Comparison of ENCODE assay signal across 8 mouse cellular contexts in genomic region chr3:95105121-95105520, GRCm38 (mm10). TPM values are rescaled to one million over a fixed set of nuclear protein-coding genes. Genes with fewer than 3 reads are reported as not detected.
DNase-seq lines count a peak whose midpoint lies in the region; ATAC-seq and TF ChIP-seq lines count a peak whose summit lies in the region.

No protein-coding gene starts in this region.

- peak overlapping the region; percentile 87 for H3K4me2 ChIP-seq in heart, embryonic 14.5 days (ENCODE audit: low read length)
- H3K4me2 ChIP-seq in forebrain, postnatal 0 days (ENCODE audit: low read depth): peak overlapping the region; percentile 82
- H3K4me2 ChIP-seq in liver, embryonic 12.5 days: peak overlapping the region; percentile 74

- ATAC-seq in heart, embryonic 14.5 days (ENCODE audit: insufficient number of reproducible peaks, insufficient read depth, low FRiP score, low read depth): no peak
- no peak for ATAC-seq in G1E (ENCODE audit: extremely low read depth, insufficient number of reproducible peaks, low FRiP score, poor library complexity, severe bottlenecking)
- no peak for ATAC-seq in forebrain, postnatal 0 days
- no peak for ATAC-seq in liver, embryonic 12.5 days

- no peak for TF ChIP-seq CTCF in G1E (IDR thresholded peaks at IDR 0.05; ENCODE audit: low read depth, low read length)
- TF ChIP-seq CTCF in forebrain, postnatal 0 days (IDR thresholded peaks at IDR 0.05; ENCODE audit: low read depth): no peak

- peak overlapping the region; percentile 73 to 79 for H3K27ac ChIP-seq in heart, embryonic 14.5 days (replicated peaks in 1 of 2; ENCODE audit: control insufficient read depth in 1 of 2, insufficient read depth in 1 of 2, low read depth in 2 of 2, low read length in 2 of 2)
- no peak overlapping the region for H3K27ac ChIP-seq in forebrain, postnatal 0 days (ENCODE audit: low read depth, low read length)
- peak overlapping the region; percentile 90 for H3K27ac ChIP-seq in liver, embryonic 12.5 days

- H3K9ac ChIP-seq in heart, embryonic 14.5 days (ENCODE audit: low read length): peak overlapping the region; percentile 96
- H3K9ac ChIP-seq in forebrain, postnatal 0 days: peak overlapping the region; percentile 90; the same call in 1 of the 2 replicates
- H3K9ac ChIP-seq in liver, embryonic 12.5 days: peak overlapping the region; percentile 89

- DNase-seq in heart, adult 18-20 months: no peak
- DNase-seq in G1E (ENCODE audit: low spot score): no peak
- DNase-seq in forebrain, postnatal 0 days: no peak
- DNase-seq in spleen, postnatal 14 days (ENCODE audit: low spot score in 2 of 2): no peak
- DNase-seq in urinary bladder, postnatal 4 days (ENCODE audit: low spot score in 2 of 2): no peak
- DNase-seq in adrenal gland, postnatal 25 days: no peak

- peaks cover 8% of the 10 kb centered on the region; the same call in 1 of the 2 replicates for H3K36me3 ChIP-seq in heart, embryonic 14.5 days (ENCODE audit: control insufficient read depth, insufficient read depth, low read length)
- peaks cover 35% of the 10 kb centered on the region for H3K36me3 ChIP-seq in G1E (replicated peaks)
- no peaks in the 10 kb centered on the region for H3K36me3 ChIP-seq in forebrain, postnatal 0 days (ENCODE audit: insufficient read depth)
- H3K36me3 ChIP-seq in liver, embryonic 12.5 days: peaks cover 26% of the 10 kb centered on the region

- H3K4me1 ChIP-seq in heart, embryonic 14.5 days (ENCODE audit: control insufficient read depth in 2 of 2, insufficient read depth in 2 of 2, low read length in 2 of 2): peaks cover 0 to 13% of the 10 kb centered on the region in 2 experiments; a peak in 2 of 4 replicates
- H3K4me1 ChIP-seq in G1E (ENCODE audit: insufficient read depth, low read depth, low read length): peaks cover 46% of the 10 kb centered on the region
- peaks cover 9% of the 10 kb centered on the region for H3K4me1 ChIP-seq in forebrain, postnatal 0 days (ENCODE audit: insufficient read depth)
- H3K4me1 ChIP-seq in liver, embryonic 12.5 days: peaks cover 68% of the 10 kb centered on the region

- WGBS in heart, embryonic 14.5 days: 36% methylated on average over 4 of the region's 4 CpGs
- WGBS in forebrain, postnatal 0 days: 70% methylated on average over 4 of the region's 4 CpGs
- 9% methylated on average over 4 of the region's 4 CpGs for WGBS in liver, embryonic 12.5 days (ENCODE audit: insufficient replicate concordance)

- no peaks in the 10 kb centered on the region for H3K9me3 ChIP-seq in heart, embryonic 14.5 days (ENCODE audit: control insufficient read depth, low read length)
- no peaks in the 10 kb centered on the region for H3K9me3 ChIP-seq in G1E (replicated peaks)
- H3K9me3 ChIP-seq in forebrain, postnatal 0 days (ENCODE audit: low read length): no peaks in the 10 kb centered on the region
- no peaks in the 10 kb centered on the region for H3K9me3 ChIP-seq in liver, embryonic 12.5 days (replicated peaks)

- H3K4me3 ChIP-seq in heart, embryonic 14.5 days (ENCODE audit: control insufficient read depth in 1 of 2, insufficient read depth in 1 of 2, low read depth in 1 of 2, low read length in 2 of 2): peak overlapping the region; percentile 40 to 94; a peak in 3 of 4 replicates
- H3K4me3 ChIP-seq in G1E (ENCODE audit: low read depth, low read length): peak overlapping the region; percentile 81
- H3K4me3 ChIP-seq in forebrain, postnatal 0 days (ENCODE audit: low read depth, low read length): peak overlapping the region; percentile 98
- H3K4me3 ChIP-seq in liver, embryonic 12.5 days: peak overlapping the region; percentile 91

- no peaks in the 10 kb centered on the region for H3K27me3 ChIP-seq in heart, embryonic 14.5 days (ENCODE audit: control insufficient read depth, insufficient read depth, low read length)
- no peaks in the 10 kb centered on the region for H3K27me3 ChIP-seq in G1E (ENCODE audit: insufficient read depth, low read length)
- H3K27me3 ChIP-seq in forebrain, postnatal 0 days (ENCODE audit: insufficient read depth, low read length): no peaks in the 10 kb centered on the region
- H3K27me3 ChIP-seq in liver, embryonic 12.5 days (replicated peaks): no peaks in the 10 kb centered on the region

RNA-seq across cellular contexts. Expression of gene Pip5k1a, which starts 1.6 kb away (rescaled TPM):
- 11.9 and 12.7 TPM in 2 replicates for polyA plus RNA-seq in heart, embryonic 14.5 days (2014; fragmentation: Nextera tagmentation; extraction: Ambion mirVana)
- 10 to 100 TPM; 14.9 to 15.3 TPM for total RNA-seq in heart, adult 18-20 months (2021)
- total RNA-seq in G1E (2014; fragmentation: Nextera tagmentation) (67.5 and 67.6 TPM in 2 replicates), G1E (2017) (39.3 and 40.1 TPM in 2 replicates)
- polyA plus RNA-seq in G1E (2012): 21.9 and 30.0 TPM in 2 replicates
- total RNA-seq in forebrain, postnatal 0 days (2014; rRNA removed): 19.5 and 22.6 TPM in 2 replicates
- 13.8 and 14.5 TPM in 2 replicates for polyA plus RNA-seq in forebrain, postnatal 0 days (2015; fragmentation: Nextera tagmentation; extraction: Ambion mirVana)
- polyA plus RNA-seq in liver, embryonic 12.5 days (2016; fragmentation: Nextera tagmentation; extraction: Ambion mirVana): 11.3 and 11.5 TPM in 2 replicates
- 39.5 and 43.1 TPM in 2 replicates for total RNA-seq in adrenal gland, postnatal 25 days (2021)

RNA-seq across cellular contexts. Expression of gene Vps72, which starts 5.7 kb away (rescaled TPM):
- 87.5 and 95.7 TPM in 2 replicates for polyA plus RNA-seq in heart, embryonic 14.5 days (2014; fragmentation: Nextera tagmentation; extraction: Ambion mirVana)
- total RNA-seq in heart, adult 18-20 months (2021): 10 to 100 TPM; 32.1 to 32.5 TPM
- 108 and 120 TPM in 2 replicates for total RNA-seq in G1E (2014; fragmentation: Nextera tagmentation)
- 96.2 and 146 TPM in 2 replicates for total RNA-seq in G1E (2017)
- polyA plus RNA-seq in G1E (2012): 274 and 307 TPM in 2 replicates
- 88.6 and 92.8 TPM in 2 replicates for total RNA-seq in forebrain, postnatal 0 days (2014; rRNA removed)
- polyA plus RNA-seq in forebrain, postnatal 0 days (2015; fragmentation: Nextera tagmentation; extraction: Ambion mirVana): 164 and 191 TPM in 2 replicates
- 53.7 and 56.2 TPM in 2 replicates for polyA plus RNA-seq in liver, embryonic 12.5 days (2016; fragmentation: Nextera tagmentation; extraction: Ambion mirVana)
- 68.4 and 72.5 TPM in 2 replicates for total RNA-seq in adrenal gland, postnatal 25 days (2021)

RNA-seq across cellular contexts. Expression of gene Tmod4, which starts 19.2 kb away (rescaled TPM):
- 1.6 and 2.2 TPM in 2 replicates for polyA plus RNA-seq in heart, embryonic 14.5 days (2014; fragmentation: Nextera tagmentation; extraction: Ambion mirVana)
- total RNA-seq in heart, adult 18-20 months (2021): 10 to 100 TPM; 34.7 to 36.3 TPM
- total RNA-seq in G1E (2014; fragmentation: Nextera tagmentation) (9.9 and 11.7 TPM in 2 replicates), G1E (2017) (3.3 and 4.5 TPM in 2 replicates)
- 0.17 and 0.22 TPM in 2 replicates for polyA plus RNA-seq in G1E (2012)
- 0.24 and 1.5 TPM in 2 replicates for total RNA-seq in forebrain, postnatal 0 days (2014; rRNA removed)
- 0.39 and 0.62 TPM in 2 replicates for polyA plus RNA-seq in forebrain, postnatal 0 days (2015; fragmentation: Nextera tagmentation; extraction: Ambion mirVana)
- polyA plus RNA-seq in liver, embryonic 12.5 days (2016; fragmentation: Nextera tagmentation; extraction: Ambion mirVana): 0.19 and 0.51 TPM in 2 replicates
- 1.0 and 1.1 TPM in 2 replicates for total RNA-seq in adrenal gland, postnatal 25 days (2021)

RNA-seq across cellular contexts. Expression of gene Scnm1, which starts 28.7 kb away (rescaled TPM):
- 58.5 and 58.7 TPM in 2 replicates for polyA plus RNA-seq in heart, embryonic 14.5 days (2014; fragmentation: Nextera tagmentation; extraction: Ambion mirVana)
- total RNA-seq in heart, adult 18-20 months (2021): 10 to 100 TPM; 36.5 to 38.3 TPM
- total RNA-seq in G1E (2014; fragmentation: Nextera tagmentation) (85.9 and 107 TPM in 2 replicates), G1E (2017) (76.8 and 81.5 TPM in 2 replicates)
- 7.1 and 8.2 TPM in 2 replicates for polyA plus RNA-seq in G1E (2012)
- total RNA-seq in forebrain, postnatal 0 days (2014; rRNA removed): 47.6 and 52.7 TPM in 2 replicates
- 83.3 and 88.9 TPM in 2 replicates for polyA plus RNA-seq in forebrain, postnatal 0 days (2015; fragmentation: Nextera tagmentation; extraction: Ambion mirVana)
- 38.2 and 39.7 TPM in 2 replicates for polyA plus RNA-seq in liver, embryonic 12.5 days (2016; fragmentation: Nextera tagmentation; extraction: Ambion mirVana)
- total RNA-seq in adrenal gland, postnatal 25 days (2021): 35.1 and 40.6 TPM in 2 replicates

RNA-seq across cellular contexts. Expression of gene Lysmd1, which starts 28.8 kb away (rescaled TPM):
- 8.1 and 8.4 TPM in 2 replicates for polyA plus RNA-seq in heart, embryonic 14.5 days (2014; fragmentation: Nextera tagmentation; extraction: Ambion mirVana)
- 1 to 10 TPM; 4.5 to 4.7 TPM for total RNA-seq in heart, adult 18-20 months (2021)
- total RNA-seq in G1E (2014; fragmentation: Nextera tagmentation) (5.9 and 7.0 TPM in 2 replicates), G1E (2017) (10.7 and 11.1 TPM in 2 replicates)
- 5.6 and 7.4 TPM in 2 replicates for polyA plus RNA-seq in G1E (2012)
- 38.7 and 39.2 TPM in 2 replicates for total RNA-seq in forebrain, postnatal 0 days (2014; rRNA removed)
- 39.7 and 45.8 TPM in 2 replicates for polyA plus RNA-seq in forebrain, postnatal 0 days (2015; fragmentation: Nextera tagmentation; extraction: Ambion mirVana)
- 7.9 and 8.6 TPM in 2 replicates for polyA plus RNA-seq in liver, embryonic 12.5 days (2016; fragmentation: Nextera tagmentation; extraction: Ambion mirVana)
- 13.8 and 14.8 TPM in 2 replicates for total RNA-seq in adrenal gland, postnatal 25 days (2021)
